Mouse (Mus musculus) cortical plate, adult 2 months (tissue): ENCODE results near the gene Mest.

Experiments
- CTCF ChIP-seq: fragments of 200-500 bp; IDR thresholded peaks from 2 replicates; pipeline ENCODE4 v1.5.1; 2011; ENCODE audit warnings: mild to moderate bottlenecking, control low read depth, low read length; ENCODE audit not compliant: insufficient read depth; ENCODE audit errors: extremely low read depth
- POLR2A ChIP-seq: fragments of 200-500 bp; IDR thresholded peaks from 2 replicates; pipeline ENCODE4 v1.6.1; 2011; ENCODE audit warnings: mild to moderate bottlenecking, low read length, control low read depth; ENCODE audit not compliant: insufficient read depth; ENCODE audit errors: extremely low read depth

DNA sequence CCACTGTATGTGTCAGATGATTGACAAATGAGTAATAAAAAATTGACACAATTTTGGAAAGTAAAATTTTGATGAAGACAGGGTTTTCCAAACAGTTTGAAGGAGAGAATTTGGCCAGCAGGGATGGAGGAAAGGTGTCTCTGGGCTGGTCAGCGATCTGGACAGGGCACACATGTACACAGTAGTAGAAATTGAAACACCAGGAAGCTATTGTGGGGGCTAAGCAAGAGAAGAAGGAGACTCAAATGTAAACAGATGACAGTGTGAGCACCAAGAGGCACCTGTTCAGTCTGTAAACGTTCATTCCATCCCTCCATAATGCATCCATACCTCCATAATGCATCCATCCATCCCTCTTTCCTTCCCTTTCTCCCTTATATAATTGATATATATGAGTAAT lies 27.9 kb downstream of the Mest start:
- TF ChIP-seq CTCF (no peak), POLR2A (no peak)
